Mouse (Mus musculus) neural tube, embryonic 15.5 days (tissue): ENCODE measurements at regions not wholly inside any gene's neighbourhood (a gene's known extent, or its start where the extent isn't known, plus 50 kb on each side); places are given as distances from the start of the nearest gene placed in this dataset.

Experiments
- ATAC-seq: fragments of 200-750 bp; cut with Nextera tagmentation; 2 replicates; pipeline ENCODE4 v1.8.0; 2017; ENCODE audit warnings: mild to moderate bottlenecking, moderate TSS enrichment, moderate library complexity; ENCODE audit not compliant: low FRiP score
- H3K27ac ChIP-seq: fragments of 300-500 bp; sonication (generic); replicated peaks from 2 replicates; pipeline ENCODE4 v1.5.1; 2015; ENCODE audit warnings: mild to moderate bottlenecking, inconsistent platforms
- H3K27me3 ChIP-seq: fragments of 300-500 bp; sonication (generic); replicated peaks from 2 replicates; pipeline ENCODE4 v1.6.1; 2015; ENCODE audit warnings: inconsistent platforms
- H3K36me3 ChIP-seq: fragments of 300-500 bp; sonication (generic); 2 replicates; pipeline ENCODE4 v1.6.1; 2015; ENCODE audit warnings: inconsistent platforms
- H3K4me1 ChIP-seq: fragments of 300-500 bp; sonication (generic); 2 replicates; pipeline ENCODE4 v1.6.1; 2015; ENCODE audit warnings: inconsistent platforms
- H3K4me2 ChIP-seq: fragments of 300-500 bp; sonication (generic); 2 replicates; pipeline ENCODE4 v1.6.1; 2015; ENCODE audit warnings: inconsistent platforms, mild to moderate bottlenecking, moderate library complexity
- H3K4me3 ChIP-seq: fragments of 300-500 bp; sonication (generic); replicated peaks from 2 replicates; pipeline ENCODE4 v1.5.1; 2015; ENCODE audit warnings: mild to moderate bottlenecking, inconsistent platforms
- H3K9ac ChIP-seq: fragments of 300-500 bp; sonication (generic); replicated peaks from 2 replicates; pipeline ENCODE4 v1.6.1; 2015; ENCODE audit warnings: mild to moderate bottlenecking, inconsistent platforms
- H3K9me3 ChIP-seq: fragments of 300-500 bp; sonication (generic); replicated peaks from 2 replicates; pipeline ENCODE4 v1.6.1; 2016; ENCODE audit warnings: inconsistent platforms
- WGBS: fragments of 180-500 bp; shearing (Covaris S2); methylation state at CpG from one replicate; pipeline ENCODE4 v1.1.7; 2015; ENCODE audit warnings: mixed read lengths; 5-methylcytosine and 5-hydroxymethylcytosine counted together

GRCm38 (mm10) chr7:111163321-111163720 lies 80.5 kb upstream of the Eif4g2 start:
- ATAC-seq: no peak
- Histone ChIP-seq H3K27ac (no peak overlapping the region), H3K9ac (no peak overlapping the region), H3K27me3 (no peaks in the 10 kb centered on the region), H3K4me2 (no peak overlapping the region), H3K4me3 (no peak overlapping the region), H3K36me3 (no peaks in the 10 kb centered on the region), H3K9me3 (no peaks in the 10 kb centered on the region), H3K4me1 (no peaks in the 10 kb centered on the region; the same call in 1 of the 2 replicates)
- 67% methylated on average over 8 of the region's 8 CpGs for WGBS

GRCm38 (mm10) chr7:111158791-111159286 lies 76.0 kb upstream of the Eif4g2 start:
- 48% methylated on average over 6 of the region's 6 CpGs for WGBS
- no peak for ATAC-seq

GRCm38 (mm10) chr7:111157754-111158325 lies 75.0 kb upstream of the Eif4g2 start:
- 65% methylated on average over 9 of the region's 9 CpGs for WGBS
- Histone ChIP-seq H3K9ac (no peak overlapping the region), H3K27me3 (no peaks in the 10 kb centered on the region), H3K4me3 (no peak overlapping the region), H3K4me1 (peaks cover 16% of the 10 kb centered on the region), H3K36me3 (no peaks in the 10 kb centered on the region), H3K27ac (0 out of 2 replicates have a peak overlapping the region, but pooled peaks have one; percentile 28), H3K4me2 (no peak overlapping the region), H3K9me3 (no peaks in the 10 kb centered on the region)
- ATAC-seq: no peak

More at GRCm38 (mm10) chr7:111158791-111159286, 76.0 kb upstream of the Eif4g2 start:
- Histone ChIP-seq H3K4me2 (no peak overlapping the region), H3K4me1 (peaks cover 16% of the 10 kb centered on the region), H3K9me3 (no peaks in the 10 kb centered on the region), H3K4me3 (no peak overlapping the region), H3K36me3 (no peaks in the 10 kb centered on the region), H3K27me3 (no peaks in the 10 kb centered on the region), H3K27ac (no peak overlapping the region), H3K9ac (no peak overlapping the region)

GRCm38 (mm10) chr7:111157287-111157686 lies 74.5 kb upstream of the Eif4g2 start:
- no peaks in the 10 kb centered on the region for H3K9me3 ChIP-seq
- H3K27me3 ChIP-seq: no peaks in the 10 kb centered on the region
- 28% methylated on average over 6 of the region's 6 CpGs for WGBS

GRCm38 (mm10) chr7:111156472-111157231 lies 73.8 kb upstream of the Eif4g2 start:
- peak overlapping the region; percentile 33; the same call in 1 of the 2 replicates for H3K27ac ChIP-seq

More at GRCm38 (mm10) chr7:111157287-111157686, 74.5 kb upstream of the Eif4g2 start:
- no peaks in the 10 kb centered on the region for H3K36me3 ChIP-seq
- ATAC-seq: no peak
- no peak overlapping the region for H3K9ac ChIP-seq
- H3K27ac ChIP-seq: 0 out of 2 replicates have a peak overlapping the region, but pooled peaks have one; percentile 28
- H3K4me3 ChIP-seq: no peak overlapping the region
- 0 out of 2 replicates have a peak overlapping the region, but pooled peaks have one; percentile 9 for H3K4me2 ChIP-seq
- peaks cover 16% of the 10 kb centered on the region for H3K4me1 ChIP-seq

GRCm38 (mm10) chr7:111155995-111156394 lies 73.2 kb upstream of the Eif4g2 start:
- H3K4me1 ChIP-seq: peaks cover 16% of the 10 kb centered on the region
- H3K4me3 ChIP-seq: no peak overlapping the region
- H3K36me3 ChIP-seq: no peaks in the 10 kb centered on the region
- H3K9me3 ChIP-seq: no peaks in the 10 kb centered on the region
- 0 out of 2 replicates have a peak overlapping the region, but pooled peaks have one; percentile 33 for H3K27ac ChIP-seq
- H3K27me3 ChIP-seq: no peaks in the 10 kb centered on the region
- no peak overlapping the region for H3K4me2 ChIP-seq
- no peak for ATAC-seq
- H3K9ac ChIP-seq: no peak overlapping the region
- 69% methylated on average over 6 of the region's 6 CpGs for WGBS

More at GRCm38 (mm10) chr7:111156472-111157231, 73.8 kb upstream of the Eif4g2 start:
- Histone ChIP-seq H3K4me1 (peaks cover 16% of the 10 kb centered on the region), H3K9ac (no peak overlapping the region), H3K36me3 (no peaks in the 10 kb centered on the region), H3K27me3 (no peaks in the 10 kb centered on the region), H3K4me3 (no peak overlapping the region), H3K9me3 (no peaks in the 10 kb centered on the region), H3K4me2 (no peak overlapping the region; the same call in 1 of the 2 replicates)
- 0 out of 2 replicates have a peak, but pooled peaks have one; percentile 38 for ATAC-seq
- 35% methylated on average over 8 of the region's 8 CpGs for WGBS

GRCm38 (mm10) chr7:111154217-111154616 lies 71.4 kb upstream of the Eif4g2 start:
- WGBS: 93% methylated on average over 13 of the region's 13 CpGs
- Histone ChIP-seq H3K27me3 (no peaks in the 10 kb centered on the region), H3K9ac (no peak overlapping the region), H3K36me3 (no peaks in the 10 kb centered on the region), H3K4me3 (no peak overlapping the region), H3K4me2 (no peak overlapping the region), H3K27ac (no peak overlapping the region), H3K9me3 (no peaks in the 10 kb centered on the region), H3K4me1 (peaks cover 16% of the 10 kb centered on the region)
- no peak for ATAC-seq

GRCm38 (mm10) chr7:111150540-111150939 lies 67.7 kb upstream of the Eif4g2 start:
- H3K4me2 ChIP-seq: no peak overlapping the region
- H3K36me3 ChIP-seq: no peaks in the 10 kb centered on the region
- no peak overlapping the region for H3K4me3 ChIP-seq
- no peak overlapping the region for H3K27ac ChIP-seq
- H3K9me3 ChIP-seq: no peaks in the 10 kb centered on the region
- ATAC-seq: no peak
- H3K27me3 ChIP-seq: no peaks in the 10 kb centered on the region
- no peaks in the 10 kb centered on the region for H3K4me1 ChIP-seq
- WGBS: 83% methylated on average over 5 of the region's 5 CpGs
- H3K9ac ChIP-seq: no peak overlapping the region

- WGBS: 86% methylated on average over 5 of the region's 5 CpGs
- Histone ChIP-seq H3K9ac (no peak overlapping the region), H3K4me3 (no peak overlapping the region), H3K4me1 (no peaks in the 10 kb centered on the region), H3K4me2 (no peak overlapping the region), H3K36me3 (no peaks in the 10 kb centered on the region), H3K27me3 (no peaks in the 10 kb centered on the region), H3K9me3 (no peaks in the 10 kb centered on the region), H3K27ac (no peak overlapping the region)
- no peak for ATAC-seq
These were observed 67.3 kb upstream of the Eif4g2 start for GRCm38 (mm10) chr7:111150115-111150514.

GRCm38 (mm10) chr7:111147593-111147992 lies 64.8 kb upstream of the Eif4g2 start:
- Histone ChIP-seq H3K27me3 (no peaks in the 10 kb centered on the region), H3K27ac (no peak overlapping the region), H3K4me2 (no peak overlapping the region), H3K36me3 (no peaks in the 10 kb centered on the region), H3K9me3 (no peaks in the 10 kb centered on the region), H3K4me3 (no peak overlapping the region), H3K9ac (no peak overlapping the region), H3K4me1 (no peaks in the 10 kb centered on the region)
- 91% methylated on average over 6 of the region's 6 CpGs for WGBS
- no peak for ATAC-seq

GRCm38 (mm10) chr7:111146670-111147069 lies 63.8 kb upstream of the Eif4g2 start:
- Histone ChIP-seq H3K27ac (no peak overlapping the region), H3K4me3 (no peak overlapping the region)
- WGBS: 84% methylated on average over 4 of the region's 4 CpGs

GRCm38 (mm10) chr7:111144216-111144615 lies 61.4 kb upstream of the Eif4g2 start:
- no peaks in the 10 kb centered on the region for H3K36me3 ChIP-seq
- H3K4me2 ChIP-seq: no peak overlapping the region
- 72% methylated on average over 3 of the region's 3 CpGs for WGBS
- no peak overlapping the region for H3K27ac ChIP-seq
- no peak for ATAC-seq
- H3K9ac ChIP-seq: no peak overlapping the region
- H3K4me1 ChIP-seq: no peaks in the 10 kb centered on the region
- H3K4me3 ChIP-seq: no peak overlapping the region
- no peaks in the 10 kb centered on the region for H3K9me3 ChIP-seq
- no peaks in the 10 kb centered on the region for H3K27me3 ChIP-seq

More at GRCm38 (mm10) chr7:111146670-111147069, 63.8 kb upstream of the Eif4g2 start:
- Histone ChIP-seq H3K4me1 (no peaks in the 10 kb centered on the region), H3K9ac (no peak overlapping the region), H3K27me3 (no peaks in the 10 kb centered on the region), H3K9me3 (no peaks in the 10 kb centered on the region), H3K36me3 (no peaks in the 10 kb centered on the region), H3K4me2 (no peak overlapping the region)
- ATAC-seq: no peak
